Mouse (Mus musculus): ENCODE measurements at regions not wholly inside any gene's neighbourhood (a gene's known extent, or its start where the extent isn't known, plus 50 kb on each side); places are given as distances from the start of the nearest gene placed in this dataset.

DNA sequence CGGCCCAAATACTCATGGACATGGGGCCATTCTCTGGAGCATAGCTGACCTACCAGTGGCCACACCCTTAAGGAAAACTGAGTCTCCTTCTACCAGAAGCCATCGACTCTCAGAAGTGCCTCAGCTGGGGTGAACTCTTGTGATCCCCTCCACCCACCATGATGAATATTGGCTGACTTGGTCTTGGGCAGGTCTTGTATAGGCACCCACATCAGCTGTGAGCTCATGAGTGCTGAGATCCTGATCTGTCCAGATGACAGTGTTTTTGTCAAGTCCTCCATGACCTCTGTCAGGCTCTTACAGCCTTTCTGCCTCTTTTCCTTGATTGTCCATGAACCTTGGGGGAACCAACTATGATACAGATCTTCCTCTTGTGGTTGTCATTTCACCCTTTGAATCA, 99.9 kb upstream of the Smad1 start:
- TF ChIP-seq CTCF (IDR thresholded peaks at IDR 0.05; ENCODE audit: low read depth, low read length) (no peak), POLR2A (IDR thresholded peaks at IDR 0.05; ENCODE audit: insufficient read depth, low read length) (no peak)
